ENCODE assay signal across 10 mouse cellular contexts in the genomic region with DNA sequence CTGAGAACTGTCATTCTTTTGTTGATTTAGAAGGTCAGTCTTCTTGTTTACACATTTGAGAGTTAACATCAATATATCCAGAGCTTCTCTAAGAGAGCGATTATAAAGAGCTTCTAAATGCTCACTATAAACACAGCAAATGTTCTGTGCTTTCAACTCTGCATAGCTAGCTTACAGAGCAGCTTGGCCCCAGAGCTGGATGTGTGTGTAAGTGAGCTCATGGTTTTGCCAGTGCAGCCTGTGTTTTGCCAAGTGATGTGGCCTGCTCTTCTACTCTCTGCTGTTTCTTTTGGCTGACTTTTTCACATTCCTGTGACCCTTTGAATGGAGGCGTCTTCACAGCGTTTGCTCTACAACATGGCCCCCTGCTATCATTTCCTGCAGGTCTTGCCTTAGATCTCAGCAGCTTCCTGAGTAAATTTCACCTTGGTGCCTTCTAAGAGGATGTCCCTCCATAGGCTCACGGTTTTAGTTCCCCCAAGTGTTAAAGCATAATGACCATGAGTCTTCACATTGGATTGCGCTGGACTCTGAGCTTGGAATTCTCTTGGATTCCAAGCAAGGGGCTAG.
DNase-seq lines count a peak whose midpoint lies in the region; ATAC-seq and TF ChIP-seq lines count a peak whose summit lies in the region.
"Had no signal": no experiment of that assay in that cellular context is flagged by ENCODE, and none has a peak within 500 bp of the region (broad histone marks: within the 10 kb centered on the region; RNA-seq: fewer than 3 reads in every experiment).

No protein-coding gene starts in this region.

- TF ChIP-seq POLR2A in brain, embryonic 14.5 days (IDR thresholded peaks at IDR 0.05; ENCODE audit: borderline replicate concordance, extremely low read depth, insufficient read depth, insufficient read length, poor library complexity, severe bottlenecking): no peak

- 36% methylated on average over 5 of the region's 5 CpGs for WGBS in lung, embryonic 16.5 days
- 33% methylated on average over 5 of the region's 5 CpGs for WGBS in heart, embryonic 14.5 days
- WGBS in hindbrain, postnatal 0 days: 51% methylated on average over 5 of the region's 5 CpGs
- 56% methylated on average over 5 of the region's 5 CpGs for WGBS in hindbrain, embryonic 14.5 days

- no peaks in the 10 kb centered on the region for H3K4me1 ChIP-seq in lung, embryonic 16.5 days (replicated peaks; ENCODE audit: control insufficient read depth, insufficient read depth, low read length)
- H3K4me1 ChIP-seq in heart, embryonic 14.5 days (ENCODE audit: control insufficient read depth in 2 of 2, insufficient read depth in 2 of 2, low read length in 2 of 2): peaks cover 4% of the 10 kb centered on the region in 2 experiments; a peak in 1 of 4 replicates
- no peaks in the 10 kb centered on the region for H3K4me1 ChIP-seq in hindbrain, postnatal 0 days (ENCODE audit: insufficient read depth, low read length)
- no peaks in the 10 kb centered on the region for H3K4me1 ChIP-seq in hindbrain, embryonic 14.5 days (replicated peaks; ENCODE audit: control insufficient read depth, insufficient read depth, low read length)
- H3K4me1 ChIP-seq: limb, embryonic 15.5 days had no signal

- H3K9me3 ChIP-seq in lung, embryonic 16.5 days (ENCODE audit: control insufficient read depth, low read length): no peaks in the 10 kb centered on the region
- H3K9me3 ChIP-seq in heart, embryonic 14.5 days (ENCODE audit: control insufficient read depth, low read length): no peaks in the 10 kb centered on the region
- no peaks in the 10 kb centered on the region for H3K9me3 ChIP-seq in hindbrain, postnatal 0 days (ENCODE audit: low read length)
- H3K9me3 ChIP-seq in hindbrain, embryonic 14.5 days (ENCODE audit: control insufficient read depth, low read length): no peaks in the 10 kb centered on the region
- H3K9me3 ChIP-seq: limb, embryonic 15.5 days had no signal

- no peak overlapping the region for H3K9ac ChIP-seq in lung, embryonic 16.5 days (ENCODE audit: low read length)
- no peak overlapping the region for H3K9ac ChIP-seq in heart, embryonic 14.5 days (ENCODE audit: low read length)
- H3K9ac ChIP-seq in hindbrain, postnatal 0 days (replicated peaks; ENCODE audit: low read length): no peak overlapping the region
- no peak overlapping the region for H3K9ac ChIP-seq in hindbrain, embryonic 14.5 days
- H3K9ac ChIP-seq: limb, embryonic 15.5 days had no signal

- DNase-seq in lung, postnatal 14 days: no peak
- peak; percentile 2 for DNase-seq in brain, embryonic 14.5 days (ENCODE audit: low read depth)
- DNase-seq in hindbrain, postnatal 0 days (ENCODE audit: low spot score): no peak
- DNase-seq in hindbrain, embryonic 14.5 days (ENCODE audit: low spot score): no peak
- DNase-seq: cerebellum, adult 2 months had no signal

- no peaks in the 10 kb centered on the region for H3K36me3 ChIP-seq in lung, embryonic 16.5 days (ENCODE audit: control insufficient read depth, insufficient read depth, low read length)
- no peaks in the 10 kb centered on the region for H3K36me3 ChIP-seq in heart, embryonic 14.5 days (ENCODE audit: control insufficient read depth, insufficient read depth, low read length)
- no peaks in the 10 kb centered on the region for H3K36me3 ChIP-seq in hindbrain, postnatal 0 days (ENCODE audit: insufficient read depth, low read length)
- no peaks in the 10 kb centered on the region for H3K36me3 ChIP-seq in hindbrain, embryonic 14.5 days (replicated peaks; ENCODE audit: control insufficient read depth, insufficient read depth)
- H3K36me3 ChIP-seq: limb, embryonic 15.5 days had no signal

- no peak for TF ChIP-seq CTCF in brain, embryonic 14.5 days (IDR thresholded peaks at IDR 0.05; ENCODE audit: borderline replicate concordance, extremely low read depth, insufficient read depth, insufficient read length)
- TF ChIP-seq CTCF in hindbrain, postnatal 0 days (IDR thresholded peaks at IDR 0.05; ENCODE audit: low read depth): no peak

- no peak overlapping the region for H3K4me3 ChIP-seq in lung, embryonic 16.5 days (ENCODE audit: low read length)
- no peak overlapping the region for H3K4me3 ChIP-seq in heart, embryonic 14.5 days (ENCODE audit: control insufficient read depth in 1 of 2, insufficient read depth in 1 of 2, low read depth in 1 of 2, low read length in 2 of 2)
- H3K4me3 ChIP-seq in hindbrain, postnatal 0 days (ENCODE audit: low read length): no peak overlapping the region
- no peak overlapping the region for H3K4me3 ChIP-seq in hindbrain, embryonic 14.5 days (replicated peaks; ENCODE audit: low read length)
- H3K4me3 ChIP-seq: limb, embryonic 15.5 days; myocyte had no signal

- no peak overlapping the region for H3K4me2 ChIP-seq in lung, embryonic 16.5 days (ENCODE audit: low read depth, low read length)
- no peak overlapping the region for H3K4me2 ChIP-seq in heart, embryonic 14.5 days (ENCODE audit: low read length)
- no peak overlapping the region for H3K4me2 ChIP-seq in hindbrain, postnatal 0 days (ENCODE audit: low read depth, low read length)
- H3K4me2 ChIP-seq in hindbrain, embryonic 14.5 days (replicated peaks): no peak overlapping the region
- H3K4me2 ChIP-seq: limb, embryonic 15.5 days had no signal

- peak overlapping the region; percentile 47; the same call in 1 of the 2 replicates for H3K27ac ChIP-seq in lung, embryonic 16.5 days (ENCODE audit: low read length)
- no peak overlapping the region for H3K27ac ChIP-seq in heart, embryonic 14.5 days (replicated peaks in 1 of 2; ENCODE audit: control insufficient read depth in 1 of 2, insufficient read depth in 1 of 2, low read depth in 2 of 2, low read length in 2 of 2)
- no peak overlapping the region for H3K27ac ChIP-seq in hindbrain, postnatal 0 days
- no peak overlapping the region for H3K27ac ChIP-seq in hindbrain, embryonic 14.5 days
- H3K27ac ChIP-seq: limb, embryonic 15.5 days had no signal

- no peak; the same call in 1 of the 2 replicates for ATAC-seq in lung, embryonic 16.5 days (ENCODE audit: low read depth)
- 0 out of 2 replicates have a peak, but pooled peaks have one; percentile 31 for ATAC-seq in heart, embryonic 14.5 days (ENCODE audit: insufficient number of reproducible peaks, insufficient read depth, low FRiP score, low read depth)
- ATAC-seq in megakaryocyte-erythroid progenitor cell, adult 5-6 weeks (replicated peaks; ENCODE audit: low FRiP score, low TSS enrichment, poor library complexity, severe bottlenecking): peak; percentile 52
- no peak for ATAC-seq in hindbrain, postnatal 0 days
- ATAC-seq in hindbrain, embryonic 14.5 days (ENCODE audit: low FRiP score): no peak

- no peaks in the 10 kb centered on the region; the same call in 1 of the 2 replicates for H3K27me3 ChIP-seq in lung, embryonic 16.5 days (ENCODE audit: control insufficient read depth, insufficient read depth, low read depth, low read length)
- no peaks in the 10 kb centered on the region for H3K27me3 ChIP-seq in heart, embryonic 14.5 days (ENCODE audit: control insufficient read depth, insufficient read depth, low read length)
- no peaks in the 10 kb centered on the region for H3K27me3 ChIP-seq in hindbrain, postnatal 0 days (ENCODE audit: insufficient read depth, low read length)
- peaks cover 3% of the 10 kb centered on the region; the same call in 1 of the 2 replicates for H3K27me3 ChIP-seq in hindbrain, embryonic 14.5 days (ENCODE audit: control insufficient read depth, insufficient read depth, low read length)
- H3K27me3 ChIP-seq: limb, embryonic 15.5 days had no signal

Comparison
In these comparisons a context has a peak if more than half of its experiments do, and no peak if none do; other contexts are left out.
1. ATAC-seq: peak in heart, embryonic 14.5 days (single experiment) and megakaryocyte-erythroid progenitor cell, adult 5-6 weeks (single experiment); none in lung, embryonic 16.5 days (single experiment), hindbrain, postnatal 0 days (single experiment) and hindbrain, embryonic 14.5 days (single experiment).